Mouse (Mus musculus) embryonic facial prominence, embryonic 12.5 days (tissue): ENCODE results near the gene Cxcr5. TPM values are rescaled to one million over a fixed set of nuclear protein-coding genes. Genes with fewer than 3 reads are reported as not detected.

Experiments
- ATAC-seq: fragments of 200-750 bp; cut with Nextera tagmentation; 2 replicates; pipeline ENCODE4 v1.8.0; 2017; ENCODE audit not compliant: insufficient number of reproducible peaks, insufficient read depth, low FRiP score, low TSS enrichment
- H3K27ac ChIP-seq: fragments of 300-500 bp; sonication (generic); 2 replicates; pipeline ENCODE4 v1.5.1; 2016; ENCODE audit warnings: mild to moderate bottlenecking
- H3K27me3 ChIP-seq: fragments of 300-500 bp; sonication (generic); 2 replicates; pipeline ENCODE4 v1.6.1; 2016; ENCODE audit warnings: mild to moderate bottlenecking, moderate library complexity
- H3K36me3 ChIP-seq: fragments of 300-500 bp; sonication (generic); 2 replicates; pipeline ENCODE4 v1.6.1; 2016; ENCODE audit warnings: mild to moderate bottlenecking
- H3K4me1 ChIP-seq: fragments of 300-500 bp; sonication (generic); 2 replicates; pipeline ENCODE4 v1.6.1; 2016
- H3K4me2 ChIP-seq: fragments of 300-500 bp; sonication (generic); replicated peaks from 2 replicates; pipeline ENCODE4 v1.6.1; 2016; ENCODE audit warnings: mild to moderate bottlenecking, moderate library complexity
- H3K4me3 ChIP-seq: fragments of 300-500 bp; sonication (generic); 2 replicates; pipeline ENCODE4 v1.5.1; 2016; ENCODE audit warnings: mild to moderate bottlenecking
- H3K9ac ChIP-seq: fragments of 300-500 bp; sonication (generic); 2 replicates; pipeline ENCODE4 v1.6.1; 2016; ENCODE audit warnings: mild to moderate bottlenecking, moderate library complexity
- H3K9me3 ChIP-seq: fragments of 300-500 bp; sonication (generic); 2 replicates; pipeline ENCODE4 v1.6.1; 2016; ENCODE audit warnings: mild to moderate bottlenecking, moderate library complexity
- WGBS: fragments of 180-500 bp; shearing (Covaris S2); methylation state at CpG from one replicate; pipeline ENCODE4 v1.1.7; 2016; 5-methylcytosine and 5-hydroxymethylcytosine counted together
- polyA plus RNA-seq: library from polyadenylated mRNA; unstranded; fragments of >200 nt; fragmentation: Nextera tagmentation; extraction: Ambion mirVana; gene quantifications from 2 replicates; pipeline ENCODE4 v1.2.1, GENCODE M21; 2016

Gene Cxcr5
- polyA plus RNA-seq, 1 experiment from 2014 or later, result 0.08 TPM

DNA sequence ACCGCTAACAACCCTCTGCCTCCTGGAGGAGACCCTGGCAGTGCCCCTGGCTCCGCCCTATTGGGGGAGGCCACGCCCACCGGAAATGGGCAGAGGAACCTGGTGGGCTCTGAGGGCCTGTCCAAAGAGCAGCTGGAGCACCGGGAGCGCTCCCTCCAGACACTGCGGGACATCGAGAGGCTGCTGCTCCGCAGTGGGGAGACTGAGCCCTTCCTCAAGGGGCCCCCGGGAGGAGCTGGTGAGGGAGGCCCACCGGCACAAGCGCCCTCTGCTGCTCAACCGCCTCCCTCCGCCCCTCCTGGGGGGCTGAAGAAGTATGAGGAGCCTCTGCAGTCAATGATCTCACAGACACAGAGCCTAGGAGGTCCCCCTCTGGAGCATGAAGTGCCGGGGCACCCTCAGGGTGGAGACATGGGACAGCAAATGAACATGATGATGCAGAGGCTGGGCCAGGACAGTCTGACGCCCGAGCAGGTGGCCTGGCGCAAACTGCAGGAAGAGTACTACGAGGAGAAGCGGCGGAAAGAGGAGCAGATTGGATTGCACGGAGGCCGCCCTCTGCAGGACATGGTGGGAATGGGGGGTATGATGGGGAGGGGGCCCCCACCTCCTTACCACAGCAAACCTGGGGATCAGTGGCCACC is 55.7 kb downstream of the Cxcr5 start:
- whole genome bisulfite sequencing, result 59% methylated on average over 23 of the region's 23 CpGs
- Histone ChIP-seq H3K27ac (no peak overlapping the region), H3K4me1 (peaks cover 25% of the 10 kb centered on the region), H3K36me3 (peaks cover 67% of the 10 kb centered on the region), H3K9me3 (no peaks in the 10 kb centered on the region), H3K4me3 (no peak overlapping the region), H3K27me3 (no peaks in the 10 kb centered on the region), H3K9ac (no peak overlapping the region), H3K4me2 (no peak overlapping the region)
- no peak for ATAC-seq

DNA sequence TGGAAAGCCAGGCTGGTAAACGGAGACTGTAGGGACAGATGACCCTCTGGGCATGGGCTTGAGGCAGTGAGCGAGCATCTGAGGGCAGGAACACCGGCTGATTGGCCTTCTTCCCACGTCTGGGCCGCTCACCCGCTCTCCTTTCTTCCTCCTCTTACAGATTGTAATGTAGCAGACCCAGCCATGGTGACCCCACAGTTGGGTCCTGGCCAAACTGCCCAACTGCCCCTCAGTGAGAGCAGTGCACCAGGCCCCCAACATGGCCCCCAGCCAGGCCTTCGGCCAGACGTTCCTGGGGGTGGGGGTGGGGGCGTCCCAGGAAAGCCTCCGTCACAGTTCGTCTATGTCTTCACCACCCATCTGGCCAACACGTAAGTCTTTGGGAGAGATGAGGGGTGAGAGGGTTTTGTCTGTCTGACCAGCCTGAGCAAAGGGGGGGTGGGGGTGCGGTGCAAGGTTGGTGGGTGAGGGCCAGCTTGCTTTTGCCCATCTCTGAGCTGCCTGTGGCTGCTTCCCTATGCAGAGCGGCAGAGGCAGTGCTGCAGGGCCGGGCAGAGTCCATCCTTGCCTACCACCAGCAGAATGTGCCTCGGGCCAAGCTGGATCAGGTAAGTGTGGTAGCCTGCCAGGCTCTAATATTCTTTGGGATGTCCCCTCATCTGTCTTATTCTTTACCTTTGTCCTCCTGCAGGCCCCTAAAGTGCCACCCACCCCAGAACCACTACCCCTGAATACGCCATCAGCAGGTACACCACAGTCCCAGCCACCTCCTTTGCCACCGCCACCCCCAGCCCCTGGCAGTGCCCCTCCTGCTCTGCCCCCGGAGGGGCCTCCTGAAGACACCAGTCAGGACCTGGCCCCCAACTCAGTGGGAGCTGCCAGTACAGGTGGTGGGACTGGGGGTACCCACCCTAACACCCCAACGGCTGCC is 56.5 kb downstream of the Cxcr5 start:
- 78% methylated on average over 20 of the region's 20 CpGs for WGBS
- H3K4me2 ChIP-seq, result no peak overlapping the region
- H3K4me1 ChIP-seq, result peaks cover 33% of the 10 kb centered on the region
- no peak for ATAC-seq
- H3K27ac ChIP-seq, result no peak overlapping the region
- H3K27me3 ChIP-seq, result no peaks in the 10 kb centered on the region
- H3K9ac ChIP-seq, result no peak overlapping the region; the same call in 1 of the 2 replicates
- H3K36me3 ChIP-seq, result peaks cover 71% of the 10 kb centered on the region
- H3K9me3 ChIP-seq, result no peaks in the 10 kb centered on the region
- no peak overlapping the region for H3K4me3 ChIP-seq

DNA sequence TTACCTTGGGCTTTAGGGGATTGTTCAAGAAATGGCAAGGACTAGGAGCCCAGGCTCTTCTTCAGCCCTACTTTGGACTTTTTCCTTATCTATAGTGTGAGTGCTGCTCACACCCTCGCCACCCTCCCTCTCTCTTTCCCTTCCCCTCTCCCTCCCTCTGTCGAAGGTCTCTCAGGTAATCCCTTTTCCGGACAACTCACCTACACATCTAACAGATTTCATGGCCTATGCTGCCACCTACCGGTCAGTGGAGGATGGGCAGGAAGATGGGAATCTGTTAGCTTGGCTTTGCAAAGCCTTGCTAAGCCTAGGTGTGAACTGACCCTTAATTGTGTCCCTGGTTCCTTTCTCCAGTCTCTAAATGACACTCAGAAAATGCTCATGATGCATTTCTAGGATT is 59.7 kb downstream of the Cxcr5 start:
- peaks cover 48% of the 10 kb centered on the region for H3K4me1 ChIP-seq
- H3K9ac ChIP-seq, result 0 out of 2 replicates have a peak overlapping the region, but pooled peaks have one; percentile 34
- peaks cover 46% of the 10 kb centered on the region for H3K36me3 ChIP-seq
- H3K27me3 ChIP-seq, result no peaks in the 10 kb centered on the region
- no peak for ATAC-seq
- H3K4me3 ChIP-seq, result peak overlapping the region; percentile 44
- 1% methylated on average over 4 of the region's 4 CpGs for WGBS
- H3K27ac ChIP-seq, result peak overlapping the region; percentile 99
- H3K9me3 ChIP-seq, result no peaks in the 10 kb centered on the region
- H3K4me2 ChIP-seq, result peak overlapping the region; percentile 88

DNA sequence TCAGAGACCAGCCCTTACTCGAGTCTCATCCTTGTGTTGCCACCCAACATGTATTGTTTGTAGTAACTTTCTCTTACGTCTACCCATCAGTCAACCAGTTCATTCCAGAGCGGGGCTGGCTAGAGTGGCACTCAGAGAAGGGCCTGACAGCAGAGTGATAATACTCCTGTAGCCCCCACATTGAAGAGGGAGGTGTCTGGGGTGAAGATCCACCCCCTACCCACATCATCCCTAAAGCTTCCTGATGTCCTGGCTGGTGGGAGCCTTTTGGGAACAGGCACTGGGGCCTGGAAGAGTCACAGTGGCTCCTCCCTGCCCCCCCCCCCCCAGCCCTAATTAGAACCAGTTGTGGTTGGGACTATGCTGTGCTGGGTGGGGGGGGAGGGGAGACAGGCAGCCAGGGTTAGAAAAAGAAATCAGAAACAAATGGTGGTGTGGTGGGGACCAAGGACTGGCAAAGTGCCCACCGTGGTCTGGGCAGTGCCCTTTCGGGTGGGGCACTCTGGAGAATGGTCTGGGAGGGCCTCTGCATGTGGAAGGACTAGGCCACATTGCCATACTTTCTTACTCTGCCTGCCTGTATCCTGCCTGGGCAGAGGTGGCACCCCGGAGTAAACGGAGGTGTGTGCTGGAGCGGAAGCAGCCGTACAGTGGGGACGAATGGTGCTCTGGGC is 60.3 kb downstream of the Cxcr5 start:
- peaks cover 55% of the 10 kb centered on the region for H3K4me1 ChIP-seq
- H3K9me3 ChIP-seq, result no peaks in the 10 kb centered on the region
- H3K36me3 ChIP-seq, result peaks cover 42% of the 10 kb centered on the region
- no peak for ATAC-seq
- H3K9ac ChIP-seq, result 0 out of 2 replicates have a peak overlapping the region, but pooled peaks have one; percentile 34
- peak overlapping the region; percentile 44 for H3K4me3 ChIP-seq
- H3K27ac ChIP-seq, result peak overlapping the region; percentile 99
- H3K27me3 ChIP-seq, result no peaks in the 10 kb centered on the region
- 20% methylated on average over 10 of the region's 10 CpGs for WGBS
- H3K4me2 ChIP-seq, result peak overlapping the region; percentile 88

DNA sequence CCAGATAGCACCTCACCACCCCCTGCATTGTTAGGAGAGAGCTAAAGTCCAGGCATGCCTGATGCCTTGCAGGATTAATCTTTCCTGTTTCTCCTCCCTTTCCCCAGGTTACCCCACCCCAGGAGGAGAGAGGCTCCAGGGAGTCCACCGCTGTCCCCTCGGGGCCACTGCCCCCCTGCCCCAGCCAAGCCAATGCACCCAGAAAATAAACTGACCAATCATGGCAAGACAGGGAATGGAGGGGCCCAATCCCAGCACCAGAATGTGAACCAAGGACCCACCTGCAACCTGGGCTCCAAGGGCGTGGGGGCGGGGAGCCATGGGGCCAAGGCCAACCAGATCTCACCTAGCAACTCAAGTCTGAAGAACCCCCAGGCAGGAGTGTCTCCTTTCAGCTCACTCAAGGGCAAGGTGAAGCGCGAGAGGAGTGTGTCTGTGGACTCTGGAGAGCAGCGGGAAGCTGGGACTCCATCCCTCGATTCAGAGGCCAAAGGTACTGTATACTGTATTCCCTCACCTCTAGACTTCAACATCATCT is 61.0 kb downstream of the Cxcr5 start:
- Histone ChIP-seq H3K9me3 (no peaks in the 10 kb centered on the region), H3K4me2 (peak overlapping the region; percentile 88), H3K4me3 (peak overlapping the region; percentile 44), H3K27me3 (no peaks in the 10 kb centered on the region), H3K36me3 (peaks cover 38% of the 10 kb centered on the region), H3K27ac (peak overlapping the region; percentile 99), H3K9ac (peak overlapping the region; percentile 27; the same call in 1 of the 2 replicates), H3K4me1 (peaks cover 60% of the 10 kb centered on the region)
- no peak for ATAC-seq
- WGBS, result 22% methylated on average over 8 of the region's 8 CpGs

DNA sequence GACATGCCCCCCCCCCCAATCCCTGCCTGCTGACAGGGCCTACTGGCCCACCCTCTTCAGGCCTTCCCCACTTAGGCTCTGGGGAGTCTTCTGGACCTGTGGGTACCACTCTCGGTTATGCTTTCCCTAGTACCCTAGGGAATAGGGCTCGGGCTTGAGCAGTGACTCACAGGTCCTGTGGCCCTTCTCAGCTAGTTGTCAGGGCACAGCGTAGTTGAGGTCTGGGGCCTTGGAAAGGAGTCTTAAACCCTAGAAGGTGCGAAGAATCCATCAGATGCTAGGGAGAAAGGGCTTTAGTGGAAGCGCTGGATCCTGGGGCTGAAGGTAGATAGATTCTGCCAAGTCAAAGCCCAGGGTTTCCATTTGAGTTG is 61.5 kb downstream of the Cxcr5 start:
- H3K4me2 ChIP-seq, result peak overlapping the region; percentile 88
- 18% methylated on average over 5 of the region's 5 CpGs for WGBS
- peak overlapping the region; percentile 44 for H3K4me3 ChIP-seq
- no peaks in the 10 kb centered on the region for H3K9me3 ChIP-seq
- H3K27me3 ChIP-seq, result no peaks in the 10 kb centered on the region
- no peak for ATAC-seq
- peak overlapping the region; percentile 99 for H3K27ac ChIP-seq
- H3K9ac ChIP-seq, result peak overlapping the region; percentile 63
- peaks cover 66% of the 10 kb centered on the region for H3K4me1 ChIP-seq
- H3K36me3 ChIP-seq, result peaks cover 33% of the 10 kb centered on the region

DNA sequence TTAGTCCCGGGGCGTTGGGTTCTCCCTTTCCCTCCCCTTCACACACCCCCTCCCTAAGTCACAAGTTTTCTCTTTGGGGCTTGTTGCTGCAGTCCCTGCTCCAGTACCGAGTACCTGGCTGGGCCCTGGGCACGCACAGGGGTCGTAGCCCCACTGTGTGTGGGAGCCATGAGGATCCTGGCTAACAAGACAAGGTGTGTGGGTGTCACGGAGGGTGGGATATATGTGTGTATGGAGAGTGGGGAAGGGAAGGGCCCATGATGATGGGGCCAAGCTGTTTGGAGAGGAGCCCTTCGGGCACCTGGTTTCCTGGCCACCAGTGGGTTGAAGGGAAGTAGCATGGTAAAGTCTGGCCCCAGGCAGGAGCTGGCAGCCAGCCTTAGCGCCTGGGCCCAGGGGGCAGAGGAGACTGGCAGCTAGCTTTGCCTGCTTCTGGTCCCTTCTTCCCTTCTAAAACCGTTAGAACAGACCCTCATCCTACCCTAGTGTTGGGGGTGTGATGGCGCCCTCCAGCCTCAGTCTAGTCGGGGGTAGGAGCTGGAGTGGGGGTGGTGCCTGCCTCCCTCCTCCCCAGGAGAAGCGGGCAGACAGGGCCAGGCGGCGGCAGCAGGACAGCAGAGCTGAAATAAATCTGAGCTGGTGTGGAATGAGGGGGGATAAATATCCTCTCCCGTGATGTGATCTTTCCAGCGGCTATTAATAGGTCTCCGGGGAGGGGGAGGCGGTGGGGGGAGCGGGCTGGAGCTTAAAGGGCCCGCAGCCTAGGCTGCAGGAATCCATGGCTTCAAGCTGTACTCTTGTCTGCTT is 62.1 kb downstream of the Cxcr5 start:
- peaks cover 72% of the 10 kb centered on the region for H3K4me1 ChIP-seq
- peak; percentile 11; the same call in 1 of the 2 replicates for ATAC-seq
- peak overlapping the region; percentile 44 for H3K4me3 ChIP-seq

DNA sequence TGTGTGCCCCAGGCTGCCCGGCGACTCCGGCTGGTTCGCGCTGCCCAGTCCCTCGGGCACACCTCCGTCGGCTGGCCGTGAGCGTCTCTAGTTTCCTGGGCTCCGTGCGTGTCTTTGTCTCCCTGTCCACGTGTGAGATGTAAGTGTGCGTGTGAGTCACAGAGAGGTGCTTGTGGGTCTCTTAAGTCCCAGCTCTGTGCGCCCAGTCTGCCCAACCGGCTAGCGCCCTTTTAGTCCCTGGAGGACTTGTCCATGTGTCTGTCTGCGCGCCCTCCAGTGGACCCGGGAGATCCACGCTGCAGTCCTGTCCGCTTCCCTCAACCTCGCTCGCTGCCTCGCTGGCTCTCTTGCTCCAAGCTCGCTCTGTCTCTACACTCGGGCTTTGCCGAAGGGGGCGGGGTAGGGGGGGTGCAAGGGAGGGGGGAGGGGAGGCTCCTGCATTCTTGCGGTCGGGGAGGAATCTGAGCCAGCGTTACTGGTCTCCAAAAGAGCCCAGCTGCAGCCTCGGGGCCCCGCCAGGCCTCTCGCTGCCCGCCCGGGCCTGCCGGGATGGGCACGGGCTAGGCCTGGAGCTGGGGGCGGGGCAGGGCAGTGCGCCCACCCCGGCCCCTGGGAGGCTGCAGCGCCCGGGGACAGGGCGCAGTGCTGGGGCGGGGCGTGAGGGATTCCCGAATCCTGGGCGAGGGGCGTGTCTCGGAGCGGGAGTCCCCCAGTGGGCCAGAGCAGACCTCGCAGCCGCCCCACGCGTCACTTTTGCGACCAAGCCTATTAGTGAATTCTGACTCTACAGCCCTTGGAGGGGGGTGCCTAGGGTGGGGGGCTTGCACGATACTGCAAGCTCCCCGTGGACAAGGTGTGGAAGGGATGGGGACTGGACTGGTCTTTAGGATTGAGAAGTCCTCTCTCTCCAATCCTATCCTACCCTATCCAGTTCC is 63.0 kb downstream of the Cxcr5 start:
- ATAC-seq, result peak; percentile 72
- WGBS, result under 1% methylated on average over 59 of the region's 59 CpGs
- Histone ChIP-seq H3K9me3 (no peaks in the 10 kb centered on the region), H3K27me3 (no peaks in the 10 kb centered on the region), H3K27ac (peak overlapping the region; percentile 99), H3K4me3 (peak overlapping the region; percentile 44), H3K4me2 (peak overlapping the region; percentile 88), H3K9ac (peak overlapping the region; percentile 63), H3K36me3 (peaks cover 26% of the 10 kb centered on the region), H3K4me1 (peaks cover 80% of the 10 kb centered on the region)

More for the DNA sequence above, 62.1 kb downstream of the Cxcr5 start:
- peak overlapping the region; percentile 63 for H3K9ac ChIP-seq
- peak overlapping the region; percentile 99 for H3K27ac ChIP-seq
- WGBS, result 1% methylated on average over 20 of the region's 20 CpGs
- H3K4me2 ChIP-seq, result peak overlapping the region; percentile 88
- peaks cover 27% of the 10 kb centered on the region for H3K36me3 ChIP-seq
- no peaks in the 10 kb centered on the region for H3K9me3 ChIP-seq
- H3K27me3 ChIP-seq, result no peaks in the 10 kb centered on the region

DNA sequence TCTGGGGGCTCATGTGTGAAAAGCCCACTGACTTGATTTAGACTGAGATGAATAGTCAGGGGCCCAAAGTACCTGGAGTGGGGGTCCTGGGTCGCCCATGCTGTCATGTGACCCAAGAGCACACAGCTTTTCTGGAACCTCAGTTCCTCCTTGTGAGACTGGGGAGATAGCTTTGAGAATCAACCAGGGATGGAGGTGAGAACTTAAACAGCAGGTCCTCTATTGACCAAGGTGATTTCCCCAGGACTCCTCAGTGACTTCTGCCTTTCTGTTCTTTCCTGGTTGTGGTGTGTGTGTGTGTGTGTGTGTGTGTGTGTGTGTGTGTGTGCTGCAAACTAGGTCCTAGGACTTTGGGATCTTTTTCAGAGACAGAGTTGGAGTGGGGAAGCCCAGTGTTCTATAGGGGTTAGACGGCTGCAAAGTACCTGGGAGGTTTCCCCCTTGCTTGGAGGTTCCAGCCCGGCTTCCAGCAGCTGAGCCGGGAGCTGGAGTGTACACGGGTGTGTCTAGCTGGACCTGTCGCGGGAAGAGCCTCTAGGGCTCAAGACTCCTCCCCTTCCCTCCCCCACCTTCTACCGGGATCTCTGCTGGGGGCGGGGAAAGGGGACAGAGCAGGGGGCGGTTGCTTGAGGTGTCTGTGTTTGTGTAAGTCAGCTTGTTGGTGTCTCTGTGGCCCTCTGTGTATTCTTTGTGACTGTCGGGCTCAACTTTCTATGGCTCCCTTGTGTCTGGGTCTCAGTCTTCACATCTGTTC is 63.9 kb downstream of the Cxcr5 start:
- H3K4me3 ChIP-seq, result peak overlapping the region; percentile 44
- 3% methylated on average over 11 of the region's 11 CpGs for WGBS
- H3K36me3 ChIP-seq, result peaks cover 19% of the 10 kb centered on the region
- peaks cover 89% of the 10 kb centered on the region for H3K4me1 ChIP-seq
- peak overlapping the region; percentile 99 for H3K27ac ChIP-seq
- no peaks in the 10 kb centered on the region for H3K9me3 ChIP-seq
- H3K4me2 ChIP-seq, result peak overlapping the region; percentile 88
- no peak for ATAC-seq
- peak overlapping the region; percentile 63 for H3K9ac ChIP-seq
- H3K27me3 ChIP-seq, result no peaks in the 10 kb centered on the region
